Comparison of ENCODE assay signal across 24 mouse cellular contexts in genomic region chr4:72328282-72329025, GRCm38 (mm10).
A peak's percentile ranks its signal among the peaks of the same experiment; 100 is the strongest.
DNase-seq lines count a peak whose midpoint lies in the region; ATAC-seq lines count a peak whose summit lies in the region.
"Had no signal": no experiment of that assay in that cellular context is flagged by ENCODE, and none has a peak within 500 bp of the region (broad histone marks: within the 10 kb centered on the region; RNA-seq: fewer than 3 reads in every experiment).

No protein-coding gene starts in this region.

- H3K36me3 ChIP-seq in hindbrain, embryonic 13.5 days: no peaks in the 10 kb centered on the region
- no peaks in the 10 kb centered on the region for H3K36me3 ChIP-seq in hindbrain, embryonic 10.5 days
- no peaks in the 10 kb centered on the region for H3K36me3 ChIP-seq in midbrain, embryonic 16.5 days (ENCODE audit: control insufficient read depth, insufficient read depth, low read length)
- H3K36me3 ChIP-seq in midbrain, embryonic 11.5 days (ENCODE audit: control insufficient read depth, insufficient read depth, low read length): no peaks in the 10 kb centered on the region
- no peaks in the 10 kb centered on the region for H3K36me3 ChIP-seq in forebrain, embryonic 14.5 days (ENCODE audit: control insufficient read depth, insufficient read depth, low read length)
- H3K36me3 ChIP-seq: embryonic facial prominence, embryonic 13.5 days; hindbrain, embryonic 15.5 days; limb, embryonic 12.5 days; liver, embryonic 15.5 days; lung, embryonic 15.5 days; stomach, embryonic 15.5 days had no signal

- H3K4me2 ChIP-seq in hindbrain, embryonic 13.5 days: no peak overlapping the region
- H3K4me2 ChIP-seq in midbrain, embryonic 16.5 days (ENCODE audit: low read length): no peak overlapping the region
- H3K4me2 ChIP-seq in midbrain, embryonic 11.5 days: no peak overlapping the region
- no peak overlapping the region for H3K4me2 ChIP-seq in forebrain, embryonic 14.5 days (ENCODE audit: low read length)
- H3K4me2 ChIP-seq: embryonic facial prominence, embryonic 13.5 days; hindbrain, embryonic 15.5 days; limb, embryonic 12.5 days; liver, embryonic 15.5 days; lung, embryonic 15.5 days; stomach, embryonic 15.5 days had no signal

- no peaks in the 10 kb centered on the region for H3K9me3 ChIP-seq in hindbrain, embryonic 13.5 days
- H3K9me3 ChIP-seq in hindbrain, embryonic 10.5 days: no peaks in the 10 kb centered on the region
- H3K9me3 ChIP-seq in midbrain, embryonic 16.5 days (replicated peaks; ENCODE audit: control insufficient read depth, low read length, poor library complexity, severe bottlenecking): no peaks in the 10 kb centered on the region
- no peaks in the 10 kb centered on the region for H3K9me3 ChIP-seq in midbrain, embryonic 11.5 days (ENCODE audit: control insufficient read depth, low read length)
- H3K9me3 ChIP-seq in forebrain, embryonic 14.5 days (replicated peaks; ENCODE audit: control insufficient read depth, low read length): no peaks in the 10 kb centered on the region
- H3K9me3 ChIP-seq: embryonic facial prominence, embryonic 13.5 days; hindbrain, embryonic 15.5 days; limb, embryonic 12.5 days; liver, embryonic 15.5 days; lung, embryonic 15.5 days; stomach, embryonic 15.5 days had no signal

- WGBS in hindbrain, embryonic 13.5 days: 88% methylated on average over 2 of the region's 2 CpGs
- 98% methylated on average over 2 of the region's 2 CpGs for WGBS in hindbrain, embryonic 10.5 days
- WGBS in midbrain, embryonic 16.5 days: 86% methylated on average over 2 of the region's 2 CpGs
- 92% methylated on average over 2 of the region's 2 CpGs for WGBS in midbrain, embryonic 11.5 days
- 27% methylated on average over 2 of the region's 2 CpGs for WGBS in forebrain, embryonic 14.5 days

- no peak for DNase-seq in hindbrain, embryonic 10.5 days (ENCODE audit: low spot score)
- DNase-seq in midbrain, embryonic 11.5 days (ENCODE audit: low spot score, missing footprints): no peak
- peak; percentile 96 for DNase-seq in forebrain, embryonic 14.5 days (ENCODE audit: low spot score)
- DNase-seq in heart, adult 8-10 months (ENCODE audit: low spot score): no peak
- DNase-seq: adrenal gland, postnatal 10 days; cerebellum, adult 18-20 months; cerebellum, postnatal 10 days; gastrocnemius, postnatal 10 days; heart, postnatal 14 days; kidney, adult 8-10 months; kidney, postnatal 10 days; layer of hippocampus, adult 9-11 months; right cerebral cortex, postnatal 25 days had no signal

- H3K9ac ChIP-seq in hindbrain, embryonic 13.5 days: no peak overlapping the region
- no peak overlapping the region for H3K9ac ChIP-seq in midbrain, embryonic 16.5 days (ENCODE audit: low read depth, low read length)
- H3K9ac ChIP-seq in midbrain, embryonic 11.5 days (ENCODE audit: low read length): no peak overlapping the region
- no peak overlapping the region for H3K9ac ChIP-seq in forebrain, embryonic 14.5 days (ENCODE audit: low read length)
- H3K9ac ChIP-seq: embryonic facial prominence, embryonic 13.5 days; hindbrain, embryonic 15.5 days; limb, embryonic 12.5 days; liver, embryonic 15.5 days; lung, embryonic 15.5 days; stomach, embryonic 15.5 days had no signal

- H3K27ac ChIP-seq in hindbrain, embryonic 13.5 days: no peak overlapping the region
- H3K27ac ChIP-seq in hindbrain, embryonic 10.5 days: no peak overlapping the region
- no peak overlapping the region for H3K27ac ChIP-seq in midbrain, embryonic 16.5 days (ENCODE audit: low read length)
- H3K27ac ChIP-seq in midbrain, embryonic 11.5 days (ENCODE audit: low read depth, low read length): no peak overlapping the region
- H3K27ac ChIP-seq in forebrain, embryonic 14.5 days (ENCODE audit: low read depth, low read length): peak overlapping the region; percentile 16; the same call in 1 of the 2 replicates
- H3K27ac ChIP-seq: embryonic facial prominence, embryonic 13.5 days; hindbrain, embryonic 15.5 days; limb, embryonic 12.5 days; liver, embryonic 15.5 days; lung, embryonic 15.5 days; stomach, embryonic 15.5 days had no signal

- H3K27me3 ChIP-seq in hindbrain, embryonic 13.5 days: no peaks in the 10 kb centered on the region
- H3K27me3 ChIP-seq in hindbrain, embryonic 10.5 days (ENCODE audit: insufficient read depth, poor library complexity, severe bottlenecking): no peaks in the 10 kb centered on the region
- H3K27me3 ChIP-seq in midbrain, embryonic 16.5 days (ENCODE audit: control insufficient read depth, insufficient read depth, low read depth, low read length): no peaks in the 10 kb centered on the region
- no peaks in the 10 kb centered on the region for H3K27me3 ChIP-seq in midbrain, embryonic 11.5 days (ENCODE audit: control insufficient read depth, insufficient read depth, low read length)
- no peaks in the 10 kb centered on the region for H3K27me3 ChIP-seq in forebrain, embryonic 14.5 days (replicated peaks; ENCODE audit: control insufficient read depth, insufficient read depth, low read length)
- H3K27me3 ChIP-seq: embryonic facial prominence, embryonic 13.5 days; hindbrain, embryonic 15.5 days; limb, embryonic 12.5 days; liver, embryonic 15.5 days; lung, embryonic 15.5 days; Patski; stomach, embryonic 15.5 days had no signal

- no peak overlapping the region for H3K4me3 ChIP-seq in hindbrain, embryonic 13.5 days
- no peak overlapping the region for H3K4me3 ChIP-seq in hindbrain, embryonic 10.5 days
- no peak overlapping the region for H3K4me3 ChIP-seq in midbrain, embryonic 16.5 days (ENCODE audit: low read depth, low read length)
- no peak overlapping the region for H3K4me3 ChIP-seq in midbrain, embryonic 11.5 days (ENCODE audit: low read depth, low read length)
- no peak overlapping the region for H3K4me3 ChIP-seq in forebrain, embryonic 14.5 days (ENCODE audit: low read depth, low read length)
- H3K4me3 ChIP-seq: embryonic facial prominence, embryonic 13.5 days; hindbrain, embryonic 15.5 days; limb, embryonic 12.5 days; liver, embryonic 15.5 days; lung, embryonic 15.5 days; stomach, embryonic 15.5 days had no signal

- no peaks in the 10 kb centered on the region for H3K4me1 ChIP-seq in hindbrain, embryonic 13.5 days (replicated peaks)
- H3K4me1 ChIP-seq in hindbrain, embryonic 10.5 days (replicated peaks): no peaks in the 10 kb centered on the region
- no peaks in the 10 kb centered on the region for H3K4me1 ChIP-seq in midbrain, embryonic 16.5 days (ENCODE audit: control insufficient read depth, insufficient read depth, low read length)
- no peaks in the 10 kb centered on the region for H3K4me1 ChIP-seq in midbrain, embryonic 11.5 days (ENCODE audit: control insufficient read depth, insufficient read depth, low read length)
- H3K4me1 ChIP-seq in forebrain, embryonic 14.5 days (ENCODE audit: control insufficient read depth, insufficient read depth, low read length): no peaks in the 10 kb centered on the region; the same call in 1 of the 2 replicates
- H3K4me1 ChIP-seq: embryonic facial prominence, embryonic 13.5 days; hindbrain, embryonic 15.5 days; limb, embryonic 12.5 days; liver, embryonic 15.5 days; lung, embryonic 15.5 days; stomach, embryonic 15.5 days had no signal

- ATAC-seq in hindbrain, embryonic 13.5 days (ENCODE audit: low FRiP score): 0 out of 2 replicates have a peak, but pooled peaks have one; percentile 54
- ATAC-seq in midbrain, embryonic 16.5 days: peak; percentile 79; the same call in 1 of the 2 replicates
- no peak for ATAC-seq in midbrain, embryonic 11.5 days (ENCODE audit: low FRiP score)
- ATAC-seq in forebrain, embryonic 14.5 days: peak; percentile 98
- no peak for ATAC-seq in monocyte, adult 5-6 weeks (replicated peaks; ENCODE audit: insufficient number of reproducible peaks, low FRiP score, low TSS enrichment, poor library complexity, severe bottlenecking)
- ATAC-seq: intestine, embryonic 16.5 days; Patski had no signal

Comparison
In these comparisons a context has a peak if more than half of its experiments do, and no peak if none do; other contexts are left out.
1. ATAC-seq: peak in hindbrain, embryonic 13.5 days (single experiment), midbrain, embryonic 16.5 days (single experiment) and forebrain, embryonic 14.5 days (single experiment); none in midbrain, embryonic 11.5 days (single experiment) and monocyte, adult 5-6 weeks (single experiment).